Mouse (Mus musculus) right cerebral cortex, postnatal 4 days (tissue): ENCODE measurements around the gene Olfr1295.

Source experiments
- DNase-seq: peaks from one replicate; pipeline ENCODE4 v3.0.0-alpha.2; 2022

Olfr1295 gene

GRCm38 (mm10) chr2:111569581-111569980 is at the start of gene Olfr1295:
Olfr1295 (minus strand) TSS chr2:111569681.
- DNase-seq, result no peak

GRCm38 (mm10) chr2:111540191-111540590 is 29.3 kb downstream of the Olfr1295 start, which contains the start of gene Olfr1294:
Olfr1294 (minus strand) TSS chr2:111540291.
- no peak for DNase-seq

- no peak for DNase-seq
Observed at GRCm38 (mm10) chr2:111524903-111525302, 44.6 kb downstream of the Olfr1295 start, which contains the start of gene Olfr1293-ps. Olfr1293-ps (plus strand) TSS chr2:111525203.

- DNase-seq, result no peak
Observed at GRCm38 (mm10) chr2:111517451-111517850, 52.0 kb downstream of the Olfr1295 start.
